Mouse (Mus musculus) lung, embryonic 15.5 days (tissue): ENCODE results near the gene Krtap15. TPM values are rescaled to one million over a fixed set of nuclear protein-coding genes. Genes with fewer than 3 reads are reported as not detected.

Experiments used
- ATAC-seq: fragments of 200-750 bp; cut with Nextera tagmentation; 2 replicates; pipeline ENCODE4 v1.8.0; 2017; ENCODE audit warnings: moderate number of reproducible peaks, borderline replicate concordance; ENCODE audit not compliant: low FRiP score, low TSS enrichment; ENCODE audit errors: extremely low read depth
- H3K27ac ChIP-seq: fragments of 300-500 bp; sonication (generic); 2 replicates; pipeline ENCODE4 v1.5.1; 2015; ENCODE audit warnings: moderate library complexity, mild to moderate bottlenecking, inconsistent platforms
- H3K27me3 ChIP-seq: fragments of 300-500 bp; sonication (generic); 2 replicates; pipeline ENCODE4 v1.6.1; 2015; ENCODE audit warnings: inconsistent platforms
- H3K36me3 ChIP-seq: fragments of 300-500 bp; sonication (generic); 2 replicates; pipeline ENCODE4 v1.6.1; 2015; ENCODE audit warnings: inconsistent platforms
- H3K4me1 ChIP-seq: fragments of 300-500 bp; sonication (generic); 2 replicates; pipeline ENCODE4 v1.6.1; 2015; ENCODE audit warnings: inconsistent platforms
- H3K4me2 ChIP-seq: fragments of 300-500 bp; sonication (generic); 2 replicates; pipeline ENCODE4 v1.6.1; 2015; ENCODE audit warnings: inconsistent platforms, mild to moderate bottlenecking, moderate library complexity
- H3K4me3 ChIP-seq: fragments of 300-500 bp; sonication (generic); 2 replicates; pipeline ENCODE4 v1.5.1; 2015; ENCODE audit warnings: mild to moderate bottlenecking, inconsistent platforms
- H3K9ac ChIP-seq: fragments of 300-500 bp; sonication (generic); 2 replicates; pipeline ENCODE4 v1.6.1; 2015; ENCODE audit warnings: inconsistent platforms
- H3K9me3 ChIP-seq: fragments of 300-500 bp; sonication (generic); 2 replicates; pipeline ENCODE4 v1.6.1; 2016; ENCODE audit warnings: inconsistent platforms
- WGBS: fragments of 180-500 bp; shearing (Covaris S2); methylation state at CpG from one replicate; pipeline ENCODE4 v1.1.7; 2015; 5-methylcytosine and 5-hydroxymethylcytosine counted together
- polyA plus RNA-seq: library from polyadenylated mRNA; unstranded; fragments of >200 nt; fragmentation: Nextera tagmentation; extraction: Ambion mirVana; gene quantifications from 2 replicates; pipeline ENCODE4 v1.2.1, GENCODE M21; 2015

The Krtap15 gene
- polyA plus RNA-seq, 1 experiment from 2014 or later = not detected

- Histone ChIP-seq H3K4me1 (no peaks in the 10 kb centered on the region), H3K4me2 (no peak within 1 kb of the TSS), H3K4me3 (no peak within 1 kb of the TSS), H3K9me3 (no peaks in the 10 kb centered on the region), H3K27me3 (no peaks in the 10 kb centered on the region), H3K9ac (no peak within 1 kb of the TSS), H3K36me3 (no peaks in the 10 kb centered on the region), H3K27ac (no peak within 1 kb of the TSS)
- no peak for ATAC-seq
- WGBS = 72% methylated on average over 6 of the region's 6 CpGs
Measured at GRCm38 (mm10) chr16:88869311-88869710, 49.3 kb downstream of the Krtap15 start, which contains the start of gene Krtap19-1. Krtap19-1 (minus strand) TSS chr16:88869411.

DNA sequence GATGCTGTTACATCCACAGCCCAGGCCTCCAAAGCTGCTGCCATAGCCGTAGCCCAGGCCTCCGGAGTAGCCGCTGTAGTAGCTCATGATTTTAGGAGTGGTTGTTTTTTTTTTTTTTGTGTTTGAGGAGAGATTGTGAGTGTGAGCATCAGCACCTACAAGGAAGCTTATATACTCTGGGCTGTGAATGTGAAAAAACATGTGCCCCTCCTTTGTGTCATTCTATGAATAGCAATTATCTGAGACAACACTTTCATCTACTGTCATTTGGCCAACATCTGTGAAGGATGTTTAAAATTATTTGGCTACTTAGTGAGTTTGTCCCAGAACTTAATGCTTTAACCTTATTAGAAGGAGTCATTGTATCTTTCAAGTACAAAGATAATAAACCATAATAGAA lies 54.2 kb downstream of the Krtap15 start, which contains the start of gene Krtap19-2:
Krtap19-2 (minus strand) TSS at position 101 of the 400 bp plus-strand sequence.
- H3K4me2 ChIP-seq = no peak within 1 kb of the TSS
- H3K27ac ChIP-seq = no peak within 1 kb of the TSS
- WGBS = 94% methylated on average over 3 of the region's 3 CpGs
- H3K36me3 ChIP-seq = no peaks in the 10 kb centered on the region
- no peak within 1 kb of the TSS for H3K4me3 ChIP-seq
- no peaks in the 10 kb centered on the region for H3K27me3 ChIP-seq
- H3K4me1 ChIP-seq = no peaks in the 10 kb centered on the region
- ATAC-seq = no peak
- no peak within 1 kb of the TSS for H3K9ac ChIP-seq
- no peaks in the 10 kb centered on the region for H3K9me3 ChIP-seq

DNA sequence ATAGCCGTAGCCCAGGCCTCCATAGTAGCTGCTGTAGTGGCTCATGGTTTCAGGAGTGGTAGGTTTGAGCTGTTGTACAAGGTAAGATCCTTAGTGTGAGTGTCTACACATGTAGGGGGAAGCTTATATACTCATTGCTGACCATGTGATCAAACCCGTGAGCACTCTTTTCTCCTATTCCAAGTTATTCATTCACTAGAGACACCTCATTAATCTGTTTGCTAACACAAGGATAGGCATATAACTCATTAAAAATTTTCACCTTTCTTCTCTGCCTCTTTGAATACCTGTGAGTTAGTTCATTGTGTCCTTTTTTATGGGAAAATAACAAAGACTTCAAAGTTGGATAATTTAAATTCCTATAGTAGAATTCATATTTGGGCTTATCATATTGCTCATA lies 57.9 kb downstream of the Krtap15 start, which contains the start of gene Krtap19-3:
Krtap19-3 (minus strand) TSS at position 101 of the 400 bp plus-strand sequence.
- H3K36me3 ChIP-seq = no peaks in the 10 kb centered on the region
- H3K4me3 ChIP-seq = no peak within 1 kb of the TSS
- 68% methylated on average over 2 of the region's 2 CpGs for WGBS
- H3K9me3 ChIP-seq = no peaks in the 10 kb centered on the region
- H3K9ac ChIP-seq = no peak within 1 kb of the TSS
- H3K4me2 ChIP-seq = no peak within 1 kb of the TSS
- no peak for ATAC-seq
- no peaks in the 10 kb centered on the region for H3K4me1 ChIP-seq
- no peak within 1 kb of the TSS for H3K27ac ChIP-seq
- no peaks in the 10 kb centered on the region for H3K27me3 ChIP-seq

Other genes starting within 250 kb of the Krtap15 start
- not detected in 2 replicates for gene Krtap24-1, start 207.9 kb upstream of the Krtap15 start, polyA plus RNA-seq
- gene 2310079G19Rik, start 192.5 kb upstream of the Krtap15 start, polyA plus RNA-seq = not detected in 2 replicates
- gene Krtap26-1, start 172.4 kb upstream of the Krtap15 start, polyA plus RNA-seq = not detected in 2 replicates
- gene Krtap27-1, start 148.5 kb upstream of the Krtap15 start, polyA plus RNA-seq = not detected in 2 replicates
- gene 2310061N02Rik, start 112.3 kb upstream of the Krtap15 start, polyA plus RNA-seq = not detected in 2 replicates
- not detected in 2 replicates for gene Krtap13-1, start 91.4 kb upstream of the Krtap15 start, polyA plus RNA-seq
- gene Krtap13, start 68.6 kb upstream of the Krtap15 start, polyA plus RNA-seq = not detected in 2 replicates
- gene 2310034C09Rik, start 61.4 kb upstream of the Krtap15 start, polyA plus RNA-seq = not detected in 2 replicates
- gene 2310057N15Rik, start 46.0 kb upstream of the Krtap15 start, polyA plus RNA-seq = not detected in 2 replicates
- gene Gm5965, start 42.3 kb upstream of the Krtap15 start, polyA plus RNA-seq = not detected in 2 replicates
- not detected in 2 replicates for gene Gm20741, start 8.0 kb upstream of the Krtap15 start, polyA plus RNA-seq
- gene Krtap14, start 5.9 kb downstream of the Krtap15 start, polyA plus RNA-seq = not detected in 2 replicates
- not detected in 2 replicates for gene Krtap19-1, start 49.2 kb downstream of the Krtap15 start, polyA plus RNA-seq
- not detected in 2 replicates for gene Krtap19-2, start 54.1 kb downstream of the Krtap15 start, polyA plus RNA-seq
- not detected in 2 replicates for gene Krtap19-3, start 57.8 kb downstream of the Krtap15 start, polyA plus RNA-seq
- gene Krtap19-4, start 64.9 kb downstream of the Krtap15 start, polyA plus RNA-seq = not detected in 2 replicates
- gene Krtap19-5, start 76.2 kb downstream of the Krtap15 start, polyA plus RNA-seq = not detected in 2 replicates
- gene Krtap19-9b, start 112.0 kb downstream of the Krtap15 start, polyA plus RNA-seq = not detected in 2 replicates
- gene Krtap16-3, start 142.7 kb downstream of the Krtap15 start, polyA plus RNA-seq = not detected in 2 replicates
- gene Krtap22-2, start 190.5 kb downstream of the Krtap15 start, polyA plus RNA-seq = not detected in 2 replicates
- not detected in 2 replicates for gene Gm10229, start 195.1 kb downstream of the Krtap15 start, polyA plus RNA-seq
- not detected in 2 replicates for gene Krtap6-1, start 211.5 kb downstream of the Krtap15 start, polyA plus RNA-seq
- gene Gm10228, start 221.3 kb downstream of the Krtap15 start, polyA plus RNA-seq = not detected in 2 replicates
- not detected in 2 replicates for gene Krtap6-5, start 227.7 kb downstream of the Krtap15 start, polyA plus RNA-seq
- gene 1110025L11Rik, start 243.8 kb downstream of the Krtap15 start, polyA plus RNA-seq = not detected in 2 replicates